Mouse (Mus musculus) cortical plate, adult 2 months (tissue): ENCODE measurements around the gene Gfy.

ENCODE experiments used
- CTCF ChIP-seq: fragments of 200-500 bp; IDR thresholded peaks from 2 replicates; pipeline ENCODE4 v1.5.1; 2011; ENCODE audit warnings: mild to moderate bottlenecking, control low read depth, low read length; ENCODE audit not compliant: insufficient read depth; ENCODE audit errors: extremely low read depth
- POLR2A ChIP-seq: fragments of 200-500 bp; IDR thresholded peaks from 2 replicates; pipeline ENCODE4 v1.6.1; 2011; ENCODE audit warnings: mild to moderate bottlenecking, low read length, control low read depth; ENCODE audit not compliant: insufficient read depth; ENCODE audit errors: extremely low read depth

- TF ChIP-seq CTCF (no peak), POLR2A (no peak)
Observed at GRCm38 (mm10) chr7:45148534-45149098, 30.8 kb downstream of the Gfy start.
